Mouse (Mus musculus) regulatory T cell (primary cell): Measurements from ENCODE around the gene Fto.

Experiments used
- in situ Hi-C: fragments of 300-600 bp; cut with MboI, MseI; formaldehyde crosslinking; loops from one replicate; pipeline ENCODE4 v1.15.1; 2025; ENCODE audit warnings: high pct_unique_total_duplicates

The Fto gene

DNA sequence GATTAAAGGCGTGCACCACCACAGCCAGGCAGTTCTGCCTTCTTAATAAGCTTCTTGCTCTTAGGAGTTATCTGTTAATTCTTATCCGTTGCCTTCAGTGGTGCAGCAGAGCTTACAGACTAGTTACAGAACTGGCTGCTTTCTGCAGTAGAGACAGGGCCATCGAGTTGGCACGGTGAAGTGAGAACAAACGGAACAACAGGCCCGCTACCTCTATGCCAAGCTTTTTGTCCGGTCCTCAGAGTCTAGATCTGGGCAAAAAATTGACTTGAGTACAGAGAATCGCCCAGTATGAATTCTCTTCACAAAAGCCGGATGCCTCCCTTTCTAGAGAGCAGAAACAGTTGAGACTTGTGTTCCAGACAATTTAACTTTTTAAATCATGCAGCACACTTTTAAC lies 290.4 kb downstream of the Fto start:
- in situ Hi-C loops: no loop called here

DNA sequence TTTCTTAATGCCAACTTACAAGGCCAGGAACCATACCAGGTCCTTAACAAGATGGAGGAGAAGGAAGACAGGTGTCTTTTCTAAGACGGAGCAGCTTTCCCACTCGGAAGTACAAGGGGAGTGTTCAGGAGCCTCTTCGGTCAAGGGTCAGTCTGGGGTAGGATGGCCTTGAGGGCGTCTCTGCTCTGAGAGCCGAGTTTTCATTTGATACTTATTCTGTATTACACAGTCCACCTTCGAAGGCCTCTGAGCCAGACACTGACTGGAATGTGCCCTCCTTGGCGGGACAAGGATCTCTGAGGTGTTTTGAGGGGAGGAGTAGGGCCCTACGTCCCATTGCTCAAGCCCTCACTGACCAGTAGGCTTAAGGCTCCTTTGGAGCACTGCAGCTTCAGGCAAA lies 292.6 kb downstream of the Fto start:
- in situ Hi-C loops: no loop called here

- in situ Hi-C loops: no loop called here
Measured at GRCm38 (mm10) chr8:91607091-91607490, 293.8 kb downstream of the Fto start.

GRCm38 (mm10) chr8:91611191-91611590 lies 297.9 kb downstream of the Fto start:
- in situ Hi-C loops: no loop called here

- in situ Hi-C loops: no loop called here
Measured at GRCm38 (mm10) chr8:91611723-91612362, 298.5 kb downstream of the Fto start.

- in situ Hi-C loops: no loop called here
Measured at GRCm38 (mm10) chr8:91612387-91613130, 299.2 kb downstream of the Fto start.

GRCm38 (mm10) chr8:91613603-91614002 lies 300.3 kb downstream of the Fto start:
- in situ Hi-C loops: no loop called here

GRCm38 (mm10) chr8:91615196-91615595 lies 301.9 kb downstream of the Fto start:
- in situ Hi-C loops: no loop called here

DNA sequence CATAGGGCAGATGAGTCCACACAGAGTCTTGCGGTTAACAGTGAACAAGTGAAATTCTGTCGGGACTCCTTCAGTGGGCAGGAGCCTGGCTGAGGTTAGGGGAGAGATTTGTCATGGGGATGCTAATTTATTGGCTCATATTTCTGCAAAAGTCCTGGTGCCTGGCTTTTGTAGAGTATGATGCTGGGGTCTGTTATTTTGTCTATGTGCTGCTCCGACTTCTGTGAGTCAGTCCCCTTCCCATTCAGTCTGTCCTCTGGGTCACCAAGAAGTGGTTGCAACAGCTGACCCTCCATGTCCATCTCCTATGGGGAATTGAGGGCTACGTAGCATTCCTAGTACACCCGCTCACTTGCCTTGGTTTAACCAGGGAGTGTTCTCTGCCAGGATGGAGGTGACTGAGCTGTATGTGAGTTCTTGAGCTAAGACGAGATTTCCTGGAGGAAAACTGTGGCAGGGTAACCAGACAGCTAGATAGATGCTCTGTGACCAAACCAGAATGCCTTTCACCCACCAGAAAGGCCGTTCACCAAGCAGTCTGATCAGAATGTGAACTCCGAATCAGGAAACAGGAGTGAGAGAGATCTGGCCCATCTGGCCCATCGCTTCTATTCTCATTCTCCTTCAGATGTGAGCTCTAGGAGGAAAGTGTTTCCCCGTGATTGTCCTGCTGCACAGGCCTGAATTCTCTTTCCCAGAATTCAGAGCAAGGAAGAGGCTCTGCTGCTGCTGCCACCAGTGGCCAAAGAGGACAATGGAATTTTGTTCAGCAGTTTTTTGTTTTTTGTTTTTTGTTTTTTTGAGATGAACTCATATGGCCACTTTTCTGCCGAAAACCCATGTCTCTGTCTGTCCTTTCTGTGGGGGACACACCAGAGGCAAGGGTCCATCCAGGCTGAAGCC lies 302.7 kb downstream of the Fto start:
- in situ Hi-C loops: no loop called here

DNA sequence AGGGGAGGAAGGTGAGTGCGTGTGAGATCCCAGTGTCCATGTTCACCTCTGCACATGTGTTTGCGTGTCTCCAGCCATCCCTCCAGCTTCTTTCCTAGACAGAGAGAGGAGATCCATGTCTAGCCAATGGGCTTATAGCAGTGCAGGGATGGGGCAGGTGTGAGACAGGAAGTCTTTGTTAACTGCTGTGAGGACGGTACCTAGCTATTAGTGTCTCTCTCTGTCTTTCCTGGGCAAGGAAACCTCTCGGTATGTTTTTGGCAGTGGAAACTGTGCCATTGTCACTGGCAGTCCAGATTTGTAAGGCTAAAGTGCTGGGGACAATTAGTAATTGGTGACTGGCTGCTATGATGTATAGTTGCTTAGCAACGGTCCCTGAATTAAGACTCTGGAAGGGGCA lies 304.4 kb downstream of the Fto start:
- in situ Hi-C loops: no loop called here

GRCm38 (mm10) chr8:91622757-91623156 lies 309.4 kb downstream of the Fto start:
- in situ Hi-C loops: no loop called here

DNA sequence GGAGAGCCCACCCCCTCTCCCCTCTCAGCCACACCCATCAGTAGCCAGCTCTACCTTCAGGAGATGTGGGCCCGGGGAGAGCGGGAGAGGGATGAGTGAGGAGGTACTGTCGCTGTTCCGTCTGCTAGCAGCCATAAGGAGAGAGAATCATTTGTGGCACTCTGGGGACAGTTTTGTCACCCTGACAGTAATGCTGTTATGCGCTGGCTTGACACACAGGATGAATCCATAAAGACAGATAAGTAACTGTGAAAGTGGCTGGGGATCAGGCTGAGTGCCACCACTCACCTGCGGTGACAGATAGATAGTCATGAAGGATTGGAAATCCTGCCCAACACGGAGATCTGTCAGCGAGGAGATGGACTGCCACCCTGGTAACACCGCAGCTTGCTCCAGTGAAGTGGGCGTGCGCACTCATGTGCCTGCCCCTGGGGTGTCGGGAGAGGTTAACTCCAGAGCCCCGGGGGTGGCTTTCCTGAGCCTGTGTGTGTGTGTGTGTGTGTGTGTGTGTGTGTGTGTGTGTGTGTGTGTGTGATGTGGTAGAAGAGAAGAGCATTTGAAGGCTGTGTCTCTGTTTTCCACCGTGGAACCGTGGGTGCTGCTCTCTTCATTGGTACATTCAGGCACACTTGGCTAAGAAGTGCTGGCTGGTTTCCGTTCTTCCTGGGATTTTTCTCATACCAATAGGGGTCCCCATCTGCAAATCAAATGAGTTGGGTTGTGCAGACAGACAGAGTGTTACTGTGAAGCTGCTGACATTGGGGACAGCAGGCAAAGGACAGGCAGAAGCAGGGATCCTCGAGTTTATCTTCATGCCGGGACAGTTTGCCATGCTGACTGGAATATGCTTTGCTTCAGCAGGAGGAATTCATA lies 312.6 kb downstream of the Fto start:
- in situ Hi-C loops: no loop called here

DNA sequence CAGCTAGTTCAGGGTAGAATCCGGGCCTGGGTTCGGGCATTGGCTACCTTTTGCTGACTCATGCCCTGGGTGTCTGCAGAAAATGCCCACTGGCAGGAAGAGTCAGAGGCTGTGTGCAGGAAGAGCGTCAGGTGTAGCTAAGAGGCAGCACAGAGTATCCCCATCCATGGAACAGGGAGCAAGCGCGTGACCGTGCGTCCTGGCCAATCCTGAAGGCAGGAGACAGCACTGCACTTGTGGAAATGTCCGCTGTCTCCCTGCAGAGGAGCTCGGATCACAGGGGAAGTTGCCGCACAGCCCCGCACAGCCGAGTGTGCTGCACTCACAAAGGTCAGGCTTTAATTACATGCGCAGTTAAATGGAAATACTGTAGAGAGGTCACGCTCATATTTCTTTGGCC lies 316.3 kb downstream of the Fto start:
- in situ Hi-C loops: no loop called here

GRCm38 (mm10) chr8:91630320-91631033 lies 317.2 kb downstream of the Fto start:
- in situ Hi-C loops: no loop called here

DNA sequence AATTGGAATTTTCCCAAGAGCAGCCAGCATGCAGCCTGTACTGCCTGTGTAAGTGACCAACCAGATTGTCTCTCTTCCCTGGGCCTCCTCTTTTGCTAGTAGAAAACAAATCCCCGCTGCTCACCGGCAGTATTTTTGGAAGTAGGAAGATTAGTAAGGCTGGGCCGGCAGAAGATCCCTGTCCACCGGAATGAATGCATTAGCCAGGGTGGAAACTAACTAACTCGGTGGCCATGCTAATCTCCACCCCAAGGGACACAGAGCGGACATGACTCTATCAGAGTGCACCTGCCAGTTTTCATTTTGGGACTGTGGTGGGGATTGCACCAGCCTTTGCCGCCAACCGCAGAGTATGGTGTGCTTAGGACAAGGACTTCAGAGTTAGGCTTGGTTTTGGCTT lies 319.1 kb downstream of the Fto start:
- in situ Hi-C loops: no loop called here

DNA sequence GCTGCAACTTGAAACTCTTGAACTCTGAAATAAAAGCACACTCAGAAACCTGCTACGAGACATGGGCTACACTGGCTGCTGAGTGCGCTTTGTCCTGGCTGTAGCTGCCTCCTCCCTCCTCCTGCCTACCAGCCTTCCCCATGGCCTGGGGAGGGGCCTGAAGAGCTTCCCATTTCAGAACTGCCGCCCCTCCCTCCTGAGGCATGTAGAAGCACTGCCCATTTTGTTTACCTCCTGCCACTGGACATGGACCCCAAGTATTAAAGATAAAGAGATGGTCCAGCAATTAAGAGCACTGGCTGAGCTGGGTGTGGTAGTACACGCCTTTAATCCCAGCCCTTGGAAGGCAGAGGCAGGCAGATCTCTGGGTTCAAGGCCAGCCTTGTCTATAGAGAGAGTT lies 322.1 kb downstream of the Fto start:
- in situ Hi-C loops: no loop called here

- in situ Hi-C loops: no loop called here
Measured at GRCm38 (mm10) chr8:91636887-91637286, 323.6 kb downstream of the Fto start.

GRCm38 (mm10) chr8:91637684-91638083 lies 324.4 kb downstream of the Fto start:
- in situ Hi-C loops: no loop called here

GRCm38 (mm10) chr8:91638256-91638655 lies 324.9 kb downstream of the Fto start:
- in situ Hi-C loops: no loop called here

DNA sequence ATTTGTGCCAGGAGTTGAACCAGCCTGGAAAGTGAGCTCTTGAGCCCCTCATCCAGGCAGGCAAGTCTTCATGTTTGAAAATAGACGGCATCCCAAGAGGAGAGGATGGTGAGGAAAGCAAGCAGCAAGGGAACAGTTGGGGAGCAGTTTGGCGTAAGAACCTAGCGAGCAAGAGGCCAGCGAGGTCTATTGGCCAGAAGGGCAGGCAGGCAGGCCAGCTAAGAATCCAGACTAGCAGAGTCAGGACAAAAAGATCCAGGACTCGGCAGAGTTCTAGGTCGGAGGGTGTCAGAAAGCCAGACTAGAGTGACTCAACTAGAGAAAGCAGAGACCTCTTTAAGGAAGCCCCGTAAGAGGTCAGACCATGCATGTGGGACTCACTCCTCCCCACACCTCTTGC lies 327.1 kb downstream of the Fto start:
- in situ Hi-C loops: no loop called here

DNA sequence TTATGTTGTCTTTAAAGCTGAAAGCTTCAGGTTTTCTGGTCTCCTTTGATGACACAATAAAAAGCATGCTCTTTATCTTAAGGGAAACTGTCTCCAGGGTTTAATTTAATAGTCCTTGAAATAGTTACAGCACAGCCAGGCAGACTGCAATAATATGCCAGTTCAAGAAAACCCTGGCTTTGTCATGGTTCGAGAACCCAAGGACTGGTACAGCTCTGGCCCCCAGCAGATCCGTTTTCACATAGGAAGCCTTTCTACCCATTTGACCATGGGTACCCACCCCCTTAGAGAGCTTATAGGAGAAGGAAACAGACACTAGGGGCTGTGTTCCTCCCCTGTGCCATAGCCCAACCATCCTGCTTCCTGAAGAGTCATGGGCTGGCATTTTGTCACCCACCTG lies 332.2 kb downstream of the Fto start:
- in situ Hi-C loops: no loop called here
